Mouse (Mus musculus): ENCODE data around the gene Ano6.

Ano6 gene

GRCm38 (mm10) chr15:95855953-95856352 is 65.3 kb downstream of the Ano6 start:
- DNase-seq (ENCODE audit: low spot score in 2 of 2): no peak

DNA sequence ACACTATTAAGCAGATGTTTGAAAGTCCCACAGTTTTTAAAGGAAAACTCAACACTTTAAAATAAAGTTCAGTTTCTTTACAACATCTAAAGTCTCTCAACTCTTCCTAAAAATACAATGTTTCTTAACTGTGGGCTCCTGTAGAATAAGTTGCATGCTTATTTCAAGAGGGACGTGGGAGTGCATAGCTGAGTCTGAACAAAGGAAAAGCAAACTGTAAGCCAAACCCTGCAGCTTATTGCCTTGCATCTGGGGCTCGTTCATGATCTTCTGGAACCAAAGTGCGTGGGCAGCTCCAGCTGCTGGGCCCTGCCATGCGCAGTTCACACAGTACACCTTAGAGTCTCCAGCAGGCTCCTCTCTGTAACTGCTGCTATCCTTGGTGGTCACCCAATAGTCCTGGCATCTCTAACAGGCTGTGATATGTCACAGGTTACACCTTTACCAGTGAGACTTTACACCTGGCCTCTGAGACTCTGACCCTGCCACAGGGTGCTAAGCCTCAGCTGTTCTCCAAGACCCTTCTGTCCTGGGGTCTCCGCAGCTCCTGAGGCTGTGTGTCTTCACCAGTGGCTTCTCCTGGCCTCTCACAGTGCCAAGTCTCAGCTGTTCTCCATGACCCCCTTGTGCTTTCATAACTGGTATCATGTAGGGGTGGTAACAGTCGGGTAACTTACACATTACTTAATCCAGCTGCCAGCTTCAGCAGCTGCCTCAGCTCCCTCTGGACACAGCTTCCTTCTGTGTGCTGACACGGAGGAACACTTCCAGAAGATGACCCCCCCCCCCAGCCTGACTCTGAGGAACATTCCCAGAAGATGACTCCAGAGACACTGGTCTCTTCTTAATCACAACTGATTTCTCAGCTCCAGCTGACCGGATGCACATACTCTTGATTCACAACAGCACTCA is 66.3 kb downstream of the Ano6 start:
- no peak for DNase-seq (ENCODE audit: low spot score in 2 of 2)

- no peak for DNase-seq (ENCODE audit: low spot score in 2 of 2)
Measured at GRCm38 (mm10) chr15:95858876-95859655, 68.4 kb downstream of the Ano6 start.

DNA sequence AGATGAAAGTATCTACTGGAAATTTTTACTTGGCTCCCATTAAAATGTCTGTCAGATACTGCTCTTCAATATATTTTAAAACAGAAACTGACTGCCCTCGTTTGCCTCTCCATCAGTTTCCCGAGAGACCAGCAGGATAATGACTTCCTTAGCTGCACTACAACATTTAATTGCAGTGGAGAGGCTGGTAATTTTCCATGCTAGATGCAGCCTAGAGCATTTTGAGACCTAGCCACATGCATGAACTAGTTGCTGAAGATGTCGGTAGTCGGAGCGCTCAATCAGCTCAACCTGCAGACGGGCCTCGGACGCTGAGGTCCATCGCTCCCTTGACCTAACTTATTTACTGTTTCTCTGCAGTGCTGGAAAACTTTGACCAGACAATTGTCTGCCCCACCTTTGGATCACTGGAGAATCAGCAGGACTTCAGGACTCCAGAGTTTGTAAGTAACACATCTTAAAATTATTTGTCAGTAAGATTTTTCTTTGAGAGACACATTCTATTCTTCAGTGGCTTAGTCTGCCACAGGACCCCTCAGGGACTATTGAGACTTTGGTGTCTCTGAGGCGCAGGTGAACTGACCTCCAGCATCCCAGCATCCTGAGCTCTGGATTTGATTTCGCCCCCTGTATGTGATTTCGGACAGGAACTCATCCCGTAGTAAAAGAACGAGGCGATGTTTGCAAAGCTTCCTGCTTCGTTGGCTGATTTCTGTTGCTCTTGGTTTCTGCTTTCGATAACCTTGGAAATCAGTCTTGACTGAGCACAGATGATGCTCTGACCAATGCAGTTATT is 73.4 kb downstream of the Ano6 start:
- DNase-seq (ENCODE audit: low spot score in 2 of 2): no peak

DNA sequence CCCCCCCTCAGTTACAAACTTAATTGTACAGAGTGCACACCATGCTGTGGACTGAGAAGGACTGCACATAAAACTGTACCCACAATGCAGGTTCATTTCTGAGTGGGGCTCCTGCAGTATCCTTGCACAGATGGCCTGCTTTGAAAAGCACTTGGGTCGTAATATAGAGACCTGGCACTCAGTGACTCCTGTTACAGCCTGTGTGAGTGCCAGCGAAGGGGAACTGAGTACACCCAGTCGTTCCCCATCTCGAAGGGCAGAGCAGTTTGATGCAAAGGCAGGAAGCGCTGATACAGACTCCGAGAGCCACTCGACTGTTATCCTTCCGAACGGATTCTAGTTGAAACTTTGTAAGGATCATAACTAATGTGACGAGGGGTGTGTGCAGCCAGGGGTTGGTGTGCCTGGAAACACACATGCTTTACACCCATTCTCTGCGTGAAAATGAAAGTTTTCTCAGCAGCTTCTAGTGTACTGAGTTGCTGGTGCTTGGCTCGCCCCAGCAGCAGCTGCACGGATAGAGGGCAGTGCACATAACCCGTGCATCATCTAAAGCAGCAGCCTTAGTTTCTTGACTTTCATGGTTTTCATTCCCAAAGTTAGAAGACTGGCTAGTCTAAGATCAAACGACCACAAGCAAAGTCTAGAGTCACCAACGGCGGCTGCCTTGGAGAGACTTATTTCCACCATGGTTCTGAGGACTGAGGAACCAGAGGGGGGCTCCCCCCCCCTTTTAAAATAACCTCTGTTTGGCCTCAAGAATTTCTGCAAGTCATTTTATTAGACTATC is 74.9 kb downstream of the Ano6 start:
- DNase-seq (ENCODE audit: low spot score in 2 of 2): no peak

- DNase-seq (ENCODE audit: low spot score in 2 of 2): no peak
Measured at GRCm38 (mm10) chr15:95868172-95868571, 77.5 kb downstream of the Ano6 start.

DNA sequence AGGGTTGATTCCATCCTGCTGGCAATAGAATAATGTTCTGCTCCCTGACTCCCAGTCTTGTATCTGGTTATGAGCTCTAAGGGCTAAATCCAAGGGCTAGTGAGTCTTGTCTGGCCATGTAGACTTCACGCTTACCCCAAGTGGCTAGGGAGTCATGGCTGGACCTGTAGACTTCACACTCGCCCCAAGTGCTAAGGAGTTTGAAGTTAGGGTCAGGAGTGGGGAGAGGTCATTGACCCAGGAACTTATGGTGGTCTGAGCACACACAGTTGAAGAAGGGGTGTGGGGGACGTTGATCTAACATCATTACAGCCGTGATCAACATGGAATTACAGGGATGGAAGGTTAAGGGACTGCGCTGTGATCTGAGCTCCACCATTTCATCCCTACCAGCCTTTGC is 79.0 kb downstream of the Ano6 start:
- DNase-seq (ENCODE audit: low spot score in 2 of 2): no peak

DNA sequence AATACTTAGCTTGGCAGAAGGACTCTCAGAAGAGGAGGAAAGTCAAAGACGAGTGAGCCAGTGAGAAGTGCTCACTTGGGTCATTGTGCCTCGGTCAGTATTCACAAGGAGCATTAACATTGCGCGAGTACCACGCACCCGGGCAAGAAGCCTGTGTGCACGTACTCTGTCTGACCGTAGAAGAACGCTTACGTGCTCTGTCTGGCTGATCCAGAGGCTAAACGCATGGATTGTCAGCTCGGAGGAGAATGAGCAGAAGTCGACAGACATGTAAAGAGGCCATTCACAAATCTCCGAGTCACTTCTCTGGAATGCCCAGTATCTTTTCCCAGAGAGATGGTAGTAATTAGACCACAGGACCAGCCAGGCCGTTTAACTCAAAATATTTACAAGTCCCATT is 81.0 kb downstream of the Ano6 start:
- no peak for DNase-seq (ENCODE audit: low spot score in 2 of 2)

DNA sequence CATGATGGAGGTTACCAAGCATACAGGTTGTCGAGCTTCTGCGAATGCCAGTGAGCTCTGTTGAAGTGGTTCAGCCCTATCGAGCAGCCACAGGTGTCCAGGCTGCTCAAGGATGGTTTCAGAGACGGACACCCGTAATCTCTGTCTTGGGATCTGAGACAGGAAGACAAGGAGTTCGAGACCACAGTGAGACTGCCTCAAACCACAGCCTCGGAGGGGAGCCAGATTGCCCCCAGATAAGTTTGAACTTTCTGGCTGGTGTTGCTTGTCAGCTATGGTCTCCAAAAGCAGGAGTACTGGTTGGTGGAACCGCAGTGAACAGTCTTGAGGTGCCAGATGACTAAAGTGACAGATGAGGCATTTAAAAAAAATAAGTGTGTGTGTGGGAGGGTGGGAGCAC is 81.8 kb downstream of the Ano6 start:
- no peak for DNase-seq (ENCODE audit: low spot score in 2 of 2)

DNA sequence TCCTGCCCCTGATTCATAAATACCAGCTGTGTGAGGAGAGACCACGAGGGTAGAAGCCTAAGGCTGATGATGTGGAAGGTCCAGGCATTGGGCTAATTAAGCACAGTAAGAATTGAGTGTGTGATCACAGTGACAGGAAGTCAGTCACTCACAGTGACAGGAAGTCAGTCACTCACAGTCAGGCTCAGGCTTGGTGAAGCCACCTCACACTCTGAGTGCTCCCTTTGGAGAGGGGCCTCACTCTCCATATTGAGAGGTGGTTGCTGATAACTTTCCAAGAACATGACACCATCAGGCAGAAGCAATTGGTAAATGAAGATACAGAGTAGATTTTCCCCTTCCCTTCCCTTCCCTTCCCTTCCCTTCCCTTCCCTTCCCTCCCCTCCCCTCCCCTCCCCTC is 82.6 kb downstream of the Ano6 start:
- DNase-seq (ENCODE audit: low spot score in 2 of 2): no peak

DNA sequence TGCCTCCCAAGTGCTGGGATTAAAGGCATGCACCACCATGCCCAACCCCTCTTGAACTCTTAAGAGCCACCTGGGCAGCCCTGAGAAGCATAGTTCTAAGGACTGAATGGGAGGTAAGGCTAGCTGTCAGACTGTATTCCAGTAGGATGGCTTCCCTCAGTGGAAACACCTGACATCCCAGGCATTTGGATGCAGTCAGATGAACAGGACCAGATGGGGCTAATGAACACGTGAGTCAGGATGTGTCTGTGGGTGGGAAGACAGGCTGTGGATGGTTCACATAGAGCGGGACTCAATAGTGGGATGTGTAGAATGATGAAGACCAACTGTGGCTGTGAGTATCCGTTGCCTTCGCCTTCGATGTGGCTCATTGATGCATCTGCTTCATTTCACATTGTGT is 83.6 kb downstream of the Ano6 start:
- no peak for DNase-seq (ENCODE audit: low spot score in 2 of 2)

DNA sequence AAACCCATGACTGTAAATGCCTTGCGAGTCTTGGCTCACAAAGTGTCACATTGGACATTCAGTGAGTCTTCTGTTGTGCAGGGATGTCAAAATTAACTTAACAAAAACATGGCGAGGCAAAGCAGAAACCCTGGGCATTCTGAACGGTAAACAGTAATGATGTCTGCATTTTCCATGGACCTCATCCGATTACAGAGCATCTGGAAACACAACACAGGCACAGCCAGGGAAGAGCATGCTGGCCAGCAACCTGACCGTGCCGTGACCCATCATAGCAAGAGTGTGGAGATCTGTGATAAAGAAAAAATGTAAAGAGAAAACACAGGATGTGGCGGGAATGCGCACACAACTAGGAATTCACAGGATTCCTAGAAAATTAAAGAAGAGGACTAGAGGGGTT is 84.1 kb downstream of the Ano6 start:
- no peak for DNase-seq (ENCODE audit: low spot score in 2 of 2)

- DNase-seq (ENCODE audit: low spot score in 2 of 2): no peak
Measured at GRCm38 (mm10) chr15:95875898-95876297, 85.3 kb downstream of the Ano6 start.

DNA sequence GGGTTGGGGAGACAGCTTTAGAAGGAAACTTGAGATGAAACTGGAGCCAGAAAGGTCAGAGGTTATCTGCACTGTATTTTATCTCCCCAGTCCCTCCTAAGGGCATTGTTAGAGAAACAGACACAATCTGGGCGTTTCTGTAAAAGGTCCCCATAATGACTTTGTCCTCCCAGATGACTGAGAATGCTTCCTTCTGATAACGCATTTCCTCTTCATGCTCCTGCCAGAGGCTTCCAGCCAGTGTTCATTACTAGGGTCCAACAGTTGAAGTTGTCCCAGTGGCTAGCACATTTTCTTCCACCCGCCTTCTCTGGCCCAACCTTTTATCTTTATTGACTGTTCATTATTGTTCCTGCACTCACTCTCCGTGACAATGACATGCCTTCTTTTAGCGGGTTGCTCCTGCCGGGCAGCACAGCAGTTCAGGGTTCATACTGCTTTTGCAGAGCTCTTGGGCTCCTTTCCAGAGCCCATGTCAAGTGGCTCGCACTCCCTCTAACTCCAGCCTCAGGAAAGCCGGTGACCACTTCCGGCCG is 90.0 kb downstream of the Ano6 start:
- no peak for DNase-seq (ENCODE audit: low spot score in 2 of 2)

GRCm38 (mm10) chr15:95882436-95882835 is 91.8 kb downstream of the Ano6 start:
- no peak for DNase-seq (ENCODE audit: low spot score in 2 of 2)

DNA sequence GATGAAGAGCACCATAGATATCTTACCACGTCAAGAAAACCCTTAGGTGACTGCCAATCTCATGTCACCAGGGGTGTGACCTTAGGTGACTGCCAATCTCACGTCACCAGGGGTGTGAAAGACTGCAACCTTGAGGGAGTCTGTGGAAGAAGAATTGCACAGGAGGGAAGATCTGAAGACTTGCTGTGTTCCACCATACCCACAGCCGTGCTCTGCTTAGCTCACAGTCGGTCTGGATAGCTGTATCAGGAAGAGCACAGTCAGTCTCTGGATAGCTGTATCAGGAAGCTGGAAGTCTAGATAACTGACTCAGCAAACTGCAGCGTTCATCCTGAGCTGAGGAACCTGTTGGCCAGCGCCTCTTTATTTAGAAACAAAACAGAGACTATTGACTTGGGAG is 92.9 kb downstream of the Ano6 start:
- DNase-seq (ENCODE audit: low spot score in 2 of 2): no peak

DNA sequence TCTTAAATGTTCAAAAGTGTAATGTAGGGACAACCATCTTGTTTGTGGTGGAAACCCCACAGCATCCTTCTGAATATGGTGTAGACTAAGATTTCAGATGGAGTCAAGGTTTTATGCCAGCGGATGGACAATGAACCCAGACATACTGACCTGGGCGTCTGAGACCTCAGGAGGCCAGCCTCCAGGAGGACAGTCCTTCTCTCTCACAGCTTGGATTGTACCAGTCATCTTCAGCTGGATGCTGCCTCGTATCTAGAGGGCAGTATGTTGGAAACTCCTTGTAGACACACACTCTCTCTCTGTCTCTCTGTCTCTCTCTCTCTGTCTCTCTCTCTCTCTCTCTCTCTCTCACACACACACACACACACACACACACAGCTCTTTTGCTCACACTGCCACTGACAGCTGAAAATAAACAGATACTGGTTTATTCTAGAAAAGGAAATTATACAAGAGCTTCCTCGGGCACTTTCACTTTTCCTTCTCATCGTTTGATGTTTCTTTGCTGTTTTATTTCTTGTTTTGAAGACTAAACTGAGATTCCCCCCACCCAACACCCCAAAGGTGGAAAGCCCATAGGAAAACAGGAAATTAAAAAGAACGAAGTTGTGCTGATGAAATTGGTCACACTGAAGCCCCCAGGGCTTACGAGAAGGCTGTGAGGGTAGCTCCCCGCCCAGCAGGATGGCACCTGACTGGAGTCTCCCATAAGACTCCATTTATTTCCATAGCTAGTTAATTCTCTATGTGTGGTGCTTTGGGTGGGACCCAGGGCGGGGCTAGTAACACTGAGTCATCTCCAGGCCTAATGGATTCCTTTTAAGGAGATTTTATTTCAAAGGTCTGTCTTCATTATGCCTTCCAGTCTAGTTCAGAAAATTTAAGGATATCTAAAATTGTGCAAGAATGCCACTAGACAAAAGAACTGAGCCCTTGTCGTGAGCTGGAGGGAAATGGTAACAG is 94.3 kb downstream of the Ano6 start:
- DNase-seq (ENCODE audit: low spot score in 2 of 2): no peak

DNA sequence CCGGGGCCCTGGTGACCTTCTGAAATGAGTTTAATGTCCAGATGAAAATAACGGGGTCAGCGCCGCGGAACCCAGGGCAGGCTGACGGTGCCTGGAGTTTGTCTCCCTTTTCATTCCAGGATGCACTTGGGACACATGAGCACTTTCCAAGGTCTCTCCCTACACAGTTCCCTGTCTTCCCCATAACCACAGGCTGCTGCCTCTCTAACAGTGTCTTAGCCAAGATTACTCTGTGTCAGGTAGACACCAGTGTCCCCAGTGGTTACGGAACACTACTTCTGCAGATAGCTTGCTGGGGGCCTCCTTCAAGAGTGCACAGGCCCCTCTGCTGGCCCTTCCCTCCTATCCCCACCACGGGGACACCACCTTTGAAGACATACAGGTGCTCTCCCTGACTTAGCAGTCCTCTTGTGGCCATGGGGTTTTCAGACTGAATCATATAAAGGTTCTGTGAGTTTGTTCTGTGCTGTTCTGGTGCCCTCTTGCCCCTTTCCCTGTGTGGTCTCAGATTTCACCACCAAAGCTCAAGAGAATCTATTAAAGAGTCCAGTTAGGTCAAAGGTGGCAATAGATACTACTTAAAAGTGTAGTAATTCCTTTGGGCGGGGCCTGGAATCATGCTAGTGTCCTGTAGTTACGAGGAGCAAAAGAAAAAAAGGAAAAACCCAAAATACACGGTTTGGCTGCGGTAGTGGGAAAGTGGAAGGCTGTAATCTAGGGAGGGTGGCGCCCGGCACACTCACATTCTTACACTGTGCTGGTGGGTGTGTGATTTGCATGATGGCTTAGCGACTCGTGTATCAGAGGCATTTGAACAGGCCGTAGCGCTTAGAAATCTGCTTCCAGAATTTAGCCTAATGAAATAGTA is 95.5 kb downstream of the Ano6 start:
- DNase-seq (ENCODE audit: low spot score in 2 of 2): no peak

GRCm38 (mm10) chr15:95887365-95887764 is 96.7 kb downstream of the Ano6 start:
- peak in 1 of 2 experiments; percentile 24 for DNase-seq (ENCODE audit: low spot score in 2 of 2)
